Mouse (Mus musculus) embryo, embryonic 10.5 days (tissue): ENCODE results near the gene Ppfia2.

Experiments
- DNase-seq: peaks from one replicate; pipeline ENCODE4 v3.0.0-alpha.2; 2015; ENCODE audit warnings: low spot score

Ppfia2 gene

GRCm38 (mm10) chr10:106469855-106470532 lies at the start of gene Ppfia2:
Ppfia2 (plus strand) TSS chr10:106470339.
- peak; percentile 77 for DNase-seq

- peak; percentile 41 for DNase-seq
These were observed 1.0 kb upstream of the Ppfia2 start for GRCm38 (mm10) chr10:106468956-106469721.

- peak; percentile 23 for DNase-seq
These were observed 530 bp downstream of the Ppfia2 start for GRCm38 (mm10) chr10:106470533-106471205.

GRCm38 (mm10) chr10:106509281-106510165 lies 39.4 kb downstream of the Ppfia2 start:
- DNase-seq, result no peak

- DNase-seq, result no peak
These were observed 95.9 kb downstream of the Ppfia2 start for GRCm38 (mm10) chr10:106566036-106566435.

GRCm38 (mm10) chr10:106585026-106585425 lies 114.9 kb downstream of the Ppfia2 start:
- no peak for DNase-seq

GRCm38 (mm10) chr10:106585476-106586080 lies 115.4 kb downstream of the Ppfia2 start:
- peak; percentile 80 for DNase-seq

GRCm38 (mm10) chr10:106587817-106588216 lies 117.7 kb downstream of the Ppfia2 start:
- no peak for DNase-seq

GRCm38 (mm10) chr10:106590944-106591343 lies 120.8 kb downstream of the Ppfia2 start:
- no peak for DNase-seq

- no peak for DNase-seq
These were observed 126.8 kb downstream of the Ppfia2 start for GRCm38 (mm10) chr10:106596976-106597375.

- no peak for DNase-seq
These were observed 133.3 kb downstream of the Ppfia2 start for GRCm38 (mm10) chr10:106603319-106603898.

GRCm38 (mm10) chr10:106609177-106609981 lies 139.2 kb downstream of the Ppfia2 start:
- DNase-seq, result peak; percentile 81

GRCm38 (mm10) chr10:106610222-106610621 lies 140.1 kb downstream of the Ppfia2 start:
- peak; percentile 5 for DNase-seq

- DNase-seq, result no peak
These were observed 148.1 kb downstream of the Ppfia2 start for GRCm38 (mm10) chr10:106618194-106618593.

GRCm38 (mm10) chr10:106620952-106621351 lies 150.8 kb downstream of the Ppfia2 start:
- no peak for DNase-seq

GRCm38 (mm10) chr10:106623342-106623741 lies 153.2 kb downstream of the Ppfia2 start:
- DNase-seq, result no peak

- DNase-seq, result peak; percentile 7
These were observed 162.2 kb downstream of the Ppfia2 start for GRCm38 (mm10) chr10:106632171-106632935.

GRCm38 (mm10) chr10:106633898-106634297 lies 163.8 kb downstream of the Ppfia2 start:
- DNase-seq, result no peak

- DNase-seq, result no peak
These were observed 182.1 kb downstream of the Ppfia2 start for GRCm38 (mm10) chr10:106652276-106652675.
